Mouse (Mus musculus) embryonic fibroblast, embryonic 13.5 days (primary cell): ENCODE data around the gene Hjurp.

Experiments used
- CTCF ChIP-seq: IDR thresholded peaks from 2 replicates; pipeline ENCODE4 v1.5.1; 2011; ENCODE audit warnings: mild to moderate bottlenecking, control low read depth, low read length, moderate library complexity, borderline replicate concordance; ENCODE audit not compliant: insufficient read depth
- POLR2A ChIP-seq: IDR thresholded peaks from 2 replicates; pipeline ENCODE4 v1.6.1; 2011; ENCODE audit warnings: low read depth, mild to moderate bottlenecking, control low read depth, low read length, moderate library complexity

DNA sequence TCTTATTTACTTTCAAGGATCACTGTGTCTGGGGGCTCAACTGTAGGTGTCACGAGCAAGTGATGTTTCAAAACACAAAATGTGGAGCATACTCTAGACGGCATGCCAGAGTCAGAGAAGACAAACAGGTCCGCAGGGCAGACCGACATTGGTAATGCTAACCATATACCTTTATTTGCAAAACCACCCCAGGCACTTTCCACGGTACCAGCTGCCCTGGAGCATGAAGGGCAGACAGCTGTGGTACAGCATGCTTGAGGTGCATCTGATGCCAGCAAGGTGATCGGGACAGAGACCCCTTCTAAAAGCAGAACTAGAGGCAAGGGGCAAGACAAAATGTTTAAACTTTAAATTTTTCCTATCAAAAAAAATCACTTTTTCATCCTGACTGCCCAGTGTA lies 14.5 kb downstream of the Hjurp start:
- TF ChIP-seq POLR2A (no peak), CTCF (no peak)
